Mouse (Mus musculus) cortical plate, adult 2 months (tissue): Measurements from ENCODE around the gene Kat2b. TPM values are rescaled to one million over a fixed set of nuclear protein-coding genes. Genes with fewer than 3 reads are reported as not detected.
"Not testable (repeated sequence)": the region's sequence is repeated elsewhere in the genome, so short reads cannot be mapped to it uniquely, and the experiment has no call there.

ENCODE experiments used
- H3K27ac ChIP-seq: fragments of 200-500 bp; 2 replicates; pipeline ENCODE4 v1.5.1; 2012; ENCODE audit warnings: low read length, control low read depth, inconsistent platforms; ENCODE audit not compliant: insufficient read depth
- H3K4me1 ChIP-seq: fragments of 200-500 bp; 2 replicates; pipeline ENCODE4 v1.6.1; 2011; ENCODE audit warnings: low read length; ENCODE audit not compliant: control insufficient read depth, insufficient read depth
- H3K4me3 ChIP-seq: fragments of 200-500 bp; 2 replicates; pipeline ENCODE4 v1.5.1; 2011; ENCODE audit warnings: mild to moderate bottlenecking, low read length, control low read depth; ENCODE audit not compliant: insufficient read depth
- CTCF ChIP-seq: fragments of 200-500 bp; IDR thresholded peaks from 2 replicates; pipeline ENCODE4 v1.5.1; 2011; ENCODE audit warnings: mild to moderate bottlenecking, control low read depth, low read length; ENCODE audit not compliant: insufficient read depth; ENCODE audit errors: extremely low read depth
- POLR2A ChIP-seq: fragments of 200-500 bp; IDR thresholded peaks from 2 replicates; pipeline ENCODE4 v1.6.1; 2011; ENCODE audit warnings: mild to moderate bottlenecking, low read length, control low read depth; ENCODE audit not compliant: insufficient read depth; ENCODE audit errors: extremely low read depth
- polyA plus RNA-seq: library from polyadenylated mRNA; depleted of rRNA; stranded (reverse); fragments of >200 nt; gene quantifications from 2 replicates; pipeline ENCODE4 v1.2.3, GENCODE M21; 2012

The Kat2b gene
- polyA plus RNA-seq, 1 experiment = 12.2 TPM

GRCm38 (mm10) chr17:53655081-53655480, 88.4 kb downstream of the Kat2b start:
- TF ChIP-seq CTCF (no peak), POLR2A (no peak)
- Histone ChIP-seq H3K4me3 (no peak overlapping the region), H3K4me1 (no peaks in the 10 kb centered on the region), H3K27ac (no peak overlapping the region)

GRCm38 (mm10) chr17:53655959-53656358, 89.3 kb downstream of the Kat2b start:
- Histone ChIP-seq H3K4me3 (no peak overlapping the region), H3K4me1 (no peaks in the 10 kb centered on the region), H3K27ac (no peak overlapping the region)
- TF ChIP-seq POLR2A = no peak
- no peak for TF ChIP-seq CTCF

GRCm38 (mm10) chr17:53656369-53656860, 89.8 kb downstream of the Kat2b start:
- Histone ChIP-seq H3K27ac (no peak overlapping the region), H3K4me3 (no peak overlapping the region), H3K4me1 (no peaks in the 10 kb centered on the region)
- TF ChIP-seq POLR2A = no peak
- TF ChIP-seq CTCF = no peak

GRCm38 (mm10) chr17:53657391-53657790, 90.7 kb downstream of the Kat2b start:
- not testable (repeated sequence) for H3K4me1 ChIP-seq, H3K4me3 ChIP-seq, H3K27ac ChIP-seq
- TF ChIP-seq CTCF = peak; percentile 49

- H3K27ac ChIP-seq = no peak overlapping the region
- TF ChIP-seq POLR2A = no peak
- TF ChIP-seq CTCF = no peak
- no peaks in the 10 kb centered on the region for H3K4me1 ChIP-seq
- no peak overlapping the region for H3K4me3 ChIP-seq
These were observed 92.0 kb downstream of the Kat2b start for GRCm38 (mm10) chr17:53658668-53659067.

- Histone ChIP-seq H3K4me3 (no peak overlapping the region), H3K27ac (no peak overlapping the region), H3K4me1 (no peaks in the 10 kb centered on the region)
- TF ChIP-seq POLR2A (no peak), CTCF (no peak)
These were observed 92.6 kb downstream of the Kat2b start for GRCm38 (mm10) chr17:53659230-53659629.

- H3K4me3 ChIP-seq = no peak overlapping the region
- TF ChIP-seq CTCF (no peak), POLR2A (no peak)
- H3K27ac ChIP-seq = no peak overlapping the region
- no peaks in the 10 kb centered on the region for H3K4me1 ChIP-seq
These were observed 93.1 kb downstream of the Kat2b start for GRCm38 (mm10) chr17:53659738-53660137.

- TF ChIP-seq POLR2A (no peak), CTCF (no peak)
- no peaks in the 10 kb centered on the region for H3K4me1 ChIP-seq
- no peak overlapping the region for H3K4me3 ChIP-seq
- H3K27ac ChIP-seq = no peak overlapping the region
These were observed 94.6 kb downstream of the Kat2b start for GRCm38 (mm10) chr17:53661056-53661840.

- TF ChIP-seq CTCF (no peak), POLR2A (no peak)
- Histone ChIP-seq H3K4me1 (no peaks in the 10 kb centered on the region), H3K27ac (no peak overlapping the region), H3K4me3 (no peak overlapping the region)
These were observed 97.6 kb downstream of the Kat2b start for GRCm38 (mm10) chr17:53664267-53664666.

- Histone ChIP-seq H3K27ac (no peak overlapping the region), H3K4me3 (no peak overlapping the region), H3K4me1 (no peaks in the 10 kb centered on the region)
- TF ChIP-seq CTCF (no peak), POLR2A (no peak)
These were observed 98.2 kb downstream of the Kat2b start for GRCm38 (mm10) chr17:53664703-53665382.
